In genomic region chr6:100896883-100897282, GRCm38 (mm10) we compare ENCODE assay signal across 22 mouse cellular contexts.
A peak's percentile ranks its signal among the peaks of the same experiment; 100 is the strongest.
DNase-seq lines count a peak whose midpoint lies in the region; ATAC-seq and TF ChIP-seq lines count a peak whose summit lies in the region.
"Had no signal": no experiment of that assay in that cellular context is flagged by ENCODE, and none has a peak within 500 bp of the region (broad histone marks: within the 10 kb centered on the region; RNA-seq: fewer than 3 reads in every experiment).

No protein-coding gene starts in this region.

- no peak overlapping the region for H3K9ac ChIP-seq in midbrain, embryonic 11.5 days (ENCODE audit: low read length)
- H3K9ac ChIP-seq in midbrain, embryonic 16.5 days (ENCODE audit: low read depth, low read length), result no peak overlapping the region
- H3K9ac ChIP-seq in stomach, postnatal 0 days (ENCODE audit: low read length), result no peak overlapping the region
- H3K9ac ChIP-seq in kidney, embryonic 15.5 days, result no peak overlapping the region

- no peak for ATAC-seq in midbrain, embryonic 11.5 days (ENCODE audit: low FRiP score)
- ATAC-seq in midbrain, embryonic 16.5 days, result no peak
- peak; percentile 76 for ATAC-seq in stomach, postnatal 0 days (ENCODE audit: low FRiP score, low TSS enrichment)
- no peak for ATAC-seq in kidney, embryonic 15.5 days (replicated peaks; ENCODE audit: low FRiP score)
- ATAC-seq: activated CD4-positive, CD25-positive, alpha-beta regulatory T cell, adult 4 months; CD4-positive, CD25-positive, alpha-beta regulatory T cell, adult 4 months; Patski had no signal

- H3K36me3 ChIP-seq in midbrain, embryonic 11.5 days (ENCODE audit: control insufficient read depth, insufficient read depth, low read length), result no peaks in the 10 kb centered on the region
- H3K36me3 ChIP-seq in midbrain, embryonic 16.5 days (ENCODE audit: control insufficient read depth, insufficient read depth, low read length), result no peaks in the 10 kb centered on the region
- no peaks in the 10 kb centered on the region for H3K36me3 ChIP-seq in limb, embryonic 10.5 days
- no peaks in the 10 kb centered on the region for H3K36me3 ChIP-seq in stomach, postnatal 0 days (ENCODE audit: control insufficient read depth, insufficient read depth, low read length)
- H3K36me3 ChIP-seq in kidney, embryonic 15.5 days, result no peaks in the 10 kb centered on the region
- H3K36me3 ChIP-seq: G1E had no signal

- H3K4me2 ChIP-seq in midbrain, embryonic 11.5 days, result no peak overlapping the region
- no peak overlapping the region for H3K4me2 ChIP-seq in midbrain, embryonic 16.5 days (ENCODE audit: low read length)
- no peak overlapping the region for H3K4me2 ChIP-seq in stomach, postnatal 0 days (replicated peaks; ENCODE audit: low read depth)
- no peak overlapping the region for H3K4me2 ChIP-seq in kidney, embryonic 15.5 days

- no peaks in the 10 kb centered on the region for H3K4me1 ChIP-seq in midbrain, embryonic 11.5 days (ENCODE audit: control insufficient read depth, insufficient read depth, low read length)
- no peaks in the 10 kb centered on the region for H3K4me1 ChIP-seq in midbrain, embryonic 16.5 days (ENCODE audit: control insufficient read depth, insufficient read depth, low read length)
- H3K4me1 ChIP-seq in limb, embryonic 10.5 days, result peaks cover 41% of the 10 kb centered on the region
- H3K4me1 ChIP-seq in stomach, postnatal 0 days (replicated peaks; ENCODE audit: control insufficient read depth, insufficient read depth), result no peaks in the 10 kb centered on the region
- 0 out of 2 replicates have a peak, but pooled peaks cover 4% of the 10 kb centered on the region for H3K4me1 ChIP-seq in kidney, embryonic 15.5 days

- no peaks in the 10 kb centered on the region for H3K27me3 ChIP-seq in midbrain, embryonic 11.5 days (ENCODE audit: control insufficient read depth, insufficient read depth, low read length)
- no peaks in the 10 kb centered on the region for H3K27me3 ChIP-seq in midbrain, embryonic 16.5 days (ENCODE audit: control insufficient read depth, insufficient read depth, low read depth, low read length)
- H3K27me3 ChIP-seq in limb, embryonic 10.5 days (ENCODE audit: low read depth, poor library complexity, severe bottlenecking), result no peaks in the 10 kb centered on the region
- no peaks in the 10 kb centered on the region for H3K27me3 ChIP-seq in stomach, postnatal 0 days (ENCODE audit: control insufficient read depth, insufficient read depth, low read length)
- H3K27me3 ChIP-seq in kidney, embryonic 15.5 days, result no peaks in the 10 kb centered on the region

- no peak overlapping the region for H3K4me3 ChIP-seq in midbrain, embryonic 11.5 days (ENCODE audit: low read depth, low read length)
- H3K4me3 ChIP-seq in midbrain, embryonic 16.5 days (ENCODE audit: low read depth, low read length), result no peak overlapping the region
- no peak overlapping the region for H3K4me3 ChIP-seq in limb, embryonic 10.5 days
- H3K4me3 ChIP-seq in stomach, postnatal 0 days (ENCODE audit: low read depth, low read length), result no peak overlapping the region
- H3K4me3 ChIP-seq in kidney, embryonic 15.5 days (replicated peaks), result no peak overlapping the region

- DNase-seq in midbrain, embryonic 11.5 days (ENCODE audit: low spot score, missing footprints), result peak; percentile 68
- peak; percentile 7 for DNase-seq in brain, adult 2 months (ENCODE audit: low read depth, low spot score)
- no peak for DNase-seq in limb, embryonic 10.5 days (ENCODE audit: low spot score)
- peak; percentile 61 for DNase-seq in stomach, postnatal 0 days (ENCODE audit: low spot score)
- no peak for DNase-seq in layer of hippocampus, postnatal 36 days
- DNase-seq in lung, postnatal 14 days, result no peak
- DNase-seq: adrenal gland, adult 2 months; adrenal gland, adult 8-10 months; adrenal gland, postnatal 10 days; adrenal gland, postnatal 14 days; adrenal gland, postnatal 25 days; adrenal gland, postnatal 36 days; B cell, adult 2 months; cerebellum, adult 11 months; cerebellum, adult 11-12 months; cerebellum, adult 18-20 months had no signal

- TF ChIP-seq CTCF in stomach, postnatal 0 days (IDR thresholded peaks at IDR 0.05; ENCODE audit: low read depth), result no peak

- WGBS in midbrain, embryonic 11.5 days, result 68% methylated on average over 5 of the region's 5 CpGs
- 72% methylated on average over 5 of the region's 5 CpGs for WGBS in midbrain, embryonic 16.5 days
- WGBS in limb, embryonic 10.5 days, result 76% methylated on average over 5 of the region's 5 CpGs
- 62% methylated on average over 5 of the region's 5 CpGs for WGBS in stomach, postnatal 0 days
- WGBS in kidney, embryonic 15.5 days, result 85% methylated on average over 5 of the region's 5 CpGs

- no peak overlapping the region for H3K27ac ChIP-seq in midbrain, embryonic 11.5 days (ENCODE audit: low read depth, low read length)
- no peak overlapping the region for H3K27ac ChIP-seq in midbrain, embryonic 16.5 days (ENCODE audit: low read length)
- H3K27ac ChIP-seq in limb, embryonic 10.5 days, result peak overlapping the region; percentile 53; the same call in 1 of the 2 replicates
- no peak overlapping the region for H3K27ac ChIP-seq in stomach, postnatal 0 days (replicated peaks)
- no peak overlapping the region for H3K27ac ChIP-seq in kidney, embryonic 15.5 days

- no peak for TF ChIP-seq EP300 in stomach, postnatal 0 days (optimal IDR thresholded peaks at IDR 0.05)

- no peaks in the 10 kb centered on the region for H3K9me3 ChIP-seq in midbrain, embryonic 11.5 days (ENCODE audit: control insufficient read depth, low read length)
- no peaks in the 10 kb centered on the region for H3K9me3 ChIP-seq in midbrain, embryonic 16.5 days (replicated peaks; ENCODE audit: control insufficient read depth, low read length, poor library complexity, severe bottlenecking)
- H3K9me3 ChIP-seq in limb, embryonic 10.5 days (replicated peaks), result no peaks in the 10 kb centered on the region
- no peaks in the 10 kb centered on the region for H3K9me3 ChIP-seq in stomach, postnatal 0 days (ENCODE audit: control insufficient read depth, low read length)
- H3K9me3 ChIP-seq in kidney, embryonic 15.5 days (replicated peaks), result no peaks in the 10 kb centered on the region

Comparison
In these comparisons a context has a peak if more than half of its experiments do, and no peak if none do; other contexts are left out.
1. DNase-seq: peak in midbrain, embryonic 11.5 days (single experiment), brain, adult 2 months (single experiment) and stomach, postnatal 0 days (single experiment); none in limb, embryonic 10.5 days (single experiment), layer of hippocampus, postnatal 36 days (0 of 2) and lung, postnatal 14 days (single experiment).